Mouse (Mus musculus): ENCODE data around the gene Rap2c.

DNA sequence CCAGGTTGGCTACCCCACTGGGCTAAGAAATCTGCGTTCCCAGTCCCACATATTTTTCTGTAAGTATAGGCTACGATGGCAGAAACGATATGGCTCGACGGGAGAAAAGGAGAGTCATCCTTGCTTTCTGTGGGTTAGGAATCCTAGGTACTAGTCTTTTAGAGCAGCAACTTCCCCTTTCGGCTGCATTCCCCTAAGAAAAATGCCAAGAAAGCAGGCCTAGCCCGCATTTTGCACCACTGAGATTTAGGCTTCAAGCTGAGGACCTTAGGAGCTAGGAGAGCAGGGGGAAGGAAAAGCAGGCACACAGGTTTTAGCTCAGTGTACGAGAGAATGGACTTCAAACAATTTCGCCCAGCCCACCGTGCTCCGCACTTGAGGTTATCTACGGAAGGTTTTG, 892 bp downstream of the Rap2c start:
- TF ChIP-seq CTCF (IDR thresholded peaks at IDR 0.05; ENCODE audit: borderline replicate concordance, insufficient read depth, low read depth, low read length) = no peak
- TF ChIP-seq POLR2A (IDR thresholded peaks at IDR 0.05; ENCODE audit: borderline replicate concordance, insufficient read depth, low read length) = no peak

All from cerebellum, adult 2 months (tissue).